Mouse (Mus musculus) heart, postnatal 0 days (tissue): Measurements from ENCODE around the gene Rps5.

Experiments
- CTCF ChIP-seq: IDR thresholded peaks from 2 replicates; pipeline ENCODE4 v1.5.1; 2016; ENCODE audit warnings: antibody characterized with exemption, control low read depth, low read depth
- EP300 ChIP-seq: IDR thresholded peaks from 2 replicates; pipeline ENCODE4 v1.6.1; 2016; ENCODE audit warnings: antibody characterized with exemption, low read depth

GRCm38 (mm10) chr7:12965678-12966091 lies 43.6 kb downstream of the Rps5 start, which contains the start of gene Zfp324:
- TF ChIP-seq EP300, result peak; percentile 15; the same call in 1 of the 2 replicates
- TF ChIP-seq CTCF, result no peak
